Mouse (Mus musculus) myocyte (in vitro differentiated cells): ENCODE measurements around the gene Ckap2l. TPM values are rescaled to one million over a fixed set of nuclear protein-coding genes. Genes with fewer than 3 reads are reported as not detected.

ENCODE experiments used
- H3K27me3 ChIP-seq: one replicate; pipeline ENCODE4 v1.6.1; 2011; ENCODE audit not compliant: control insufficient read depth, insufficient read depth, insufficient read length
- H3K36me3 ChIP-seq: one replicate; pipeline ENCODE4 v1.6.1; 2011; ENCODE audit not compliant: control insufficient read depth, insufficient read depth
- H3K4me2 ChIP-seq: one replicate; pipeline ENCODE4 v1.6.1; 2011; ENCODE audit warnings: low read depth, control low read depth
- H3K4me3 ChIP-seq: one replicate; pipeline ENCODE4 v1.5.1; 2011; ENCODE audit warnings: mild to moderate bottlenecking, control low read depth, moderate library complexity
- H3K79me2 ChIP-seq: one replicate; pipeline ENCODE4 v1.6.1; 2011; ENCODE audit not compliant: control insufficient read depth, insufficient read depth
- H3ac ChIP-seq: one replicate; pipeline ENCODE4 v1.6.1; 2011; ENCODE audit not compliant: control insufficient read depth, insufficient read length
- CEBPB ChIP-seq: IDR thresholded peaks from 2 replicates; pipeline ENCODE4 v1.6.1; 2011; ENCODE audit warnings: mild to moderate bottlenecking, moderate library complexity; ENCODE audit not compliant: poor library complexity, insufficient read depth, severe bottlenecking
- E2F4 ChIP-seq: IDR thresholded peaks from one replicate; pipeline ENCODE4 v1.6.1; 2011; ENCODE audit warnings: mild to moderate bottlenecking, control low read depth, moderate library complexity; ENCODE audit not compliant: insufficient read depth
- MAX ChIP-seq: IDR thresholded peaks from one replicate; pipeline ENCODE4 v1.6.1; 2011; ENCODE audit warnings: low read depth, mild to moderate bottlenecking, control low read depth
- MYOD1 ChIP-seq, 3 experiments: IDR thresholded peaks; one replicate each; pipeline ENCODE4 v1.6.1; 2011; ENCODE audit warnings: control low read depth in 2 of 3, low read depth in 2 of 3, mild to moderate bottlenecking in 2 of 3, moderate library complexity in 1 of 3; ENCODE audit not compliant: insufficient read length in 2 of 3, control insufficient read depth in 1 of 3
- MYOG ChIP-seq, 3 experiments: IDR thresholded peaks; one replicate each; pipeline ENCODE4 v1.6.1; 2011; ENCODE audit warnings: control low read depth in 2 of 3, low read depth in 2 of 3, mild to moderate bottlenecking in 2 of 3; ENCODE audit not compliant: insufficient read length in 2 of 3, control insufficient read depth in 1 of 3, insufficient read depth in 1 of 3
- POLR2A ChIP-seq: IDR thresholded peaks from one replicate; pipeline ENCODE4 v1.6.1; 2011; ENCODE audit warnings: low read depth, mild to moderate bottlenecking, control low read depth, moderate library complexity; ENCODE audit not compliant: insufficient read length
- POLR2AphosphoS2 ChIP-seq: IDR thresholded peaks from one replicate; pipeline ENCODE4 v1.6.1; 2011; ENCODE audit warnings: low read depth, control low read depth; ENCODE audit not compliant: insufficient read length
- REST ChIP-seq: IDR thresholded peaks from one replicate; pipeline ENCODE4 v1.6.1; 2011; ENCODE audit warnings: mild to moderate bottlenecking, control low read depth, moderate library complexity; ENCODE audit not compliant: insufficient read depth, insufficient read length
- SRF ChIP-seq: IDR thresholded peaks from one replicate; pipeline ENCODE4 v1.6.1; 2011; ENCODE audit warnings: low read depth; ENCODE audit not compliant: control insufficient read depth, insufficient read length
- TCF12 ChIP-seq: IDR thresholded peaks from one replicate; pipeline ENCODE4 v1.6.1; 2011; ENCODE audit warnings: mild to moderate bottlenecking, control low read depth; ENCODE audit not compliant: poor library complexity, insufficient read depth, severe bottlenecking
- TCF3 ChIP-seq: IDR thresholded peaks from one replicate; pipeline ENCODE4 v1.6.1; 2011; ENCODE audit warnings: low read depth, control low read depth; ENCODE audit not compliant: insufficient read length
- USF1 ChIP-seq: IDR thresholded peaks from one replicate; pipeline ENCODE4 v1.6.1; 2011; ENCODE audit warnings: low read depth, mild to moderate bottlenecking, control low read depth, moderate library complexity
- polyA plus RNA-seq: library from polyadenylated mRNA; unstranded; fragments of >200 nt; fragmentation: generic; extraction: Trizol; gene quantifications from one replicate; pipeline ENCODE4 v1.2.1, GENCODE M21; 2012; ENCODE audit warnings: missing spikeins

Ckap2l gene
- polyA plus RNA-seq, 1 experiment: 9.9 TPM

DNA sequence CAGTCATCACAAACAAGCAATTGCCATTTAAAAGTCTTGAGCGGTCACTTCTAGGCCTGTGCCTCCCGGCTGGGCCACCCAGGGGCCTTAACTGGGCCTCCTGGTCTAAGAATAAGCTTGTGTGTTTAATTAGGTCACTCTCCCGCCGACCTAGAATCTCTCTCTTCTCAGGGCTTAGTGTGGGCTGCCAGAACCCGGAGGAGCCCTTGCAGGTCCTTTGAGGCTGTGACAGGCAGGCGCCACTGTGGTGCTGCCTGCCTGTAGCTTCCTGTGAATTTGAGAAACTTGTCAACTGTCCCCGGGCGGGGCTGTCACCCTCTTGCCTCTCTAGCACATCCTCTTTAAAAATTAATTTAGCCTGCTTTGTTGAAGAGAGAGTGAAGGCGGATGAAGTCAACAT is 53.2 kb downstream of the Ckap2l start:
- Histone ChIP-seq H3K79me2 (no peaks in the 10 kb centered on the region), H3ac (no peak overlapping the region), H3K36me3 (no peaks in the 10 kb centered on the region), H3K27me3 (no peaks in the 10 kb centered on the region), H3K4me3 (no peak overlapping the region), H3K4me2 (no peak overlapping the region)
- no peak for TF ChIP-seq POLR2AphosphoS2
- no peak for TF ChIP-seq MYOD1 (IDR thresholded peaks at IDR 0.05; ENCODE audit: control insufficient read depth in 1 of 3, insufficient read length in 2 of 3, low read depth in 2 of 3)
- TF ChIP-seq CEBPB: no peak
- no peak for TF ChIP-seq TCF3
- TF ChIP-seq SRF: no peak
- no peak for TF ChIP-seq POLR2A
- TF ChIP-seq E2F4: no peak
- TF ChIP-seq MYOG (IDR thresholded peaks at IDR 0.05; ENCODE audit: control insufficient read depth in 1 of 3, insufficient read depth in 1 of 3, insufficient read length in 2 of 3, low read depth in 2 of 3): no peak

DNA sequence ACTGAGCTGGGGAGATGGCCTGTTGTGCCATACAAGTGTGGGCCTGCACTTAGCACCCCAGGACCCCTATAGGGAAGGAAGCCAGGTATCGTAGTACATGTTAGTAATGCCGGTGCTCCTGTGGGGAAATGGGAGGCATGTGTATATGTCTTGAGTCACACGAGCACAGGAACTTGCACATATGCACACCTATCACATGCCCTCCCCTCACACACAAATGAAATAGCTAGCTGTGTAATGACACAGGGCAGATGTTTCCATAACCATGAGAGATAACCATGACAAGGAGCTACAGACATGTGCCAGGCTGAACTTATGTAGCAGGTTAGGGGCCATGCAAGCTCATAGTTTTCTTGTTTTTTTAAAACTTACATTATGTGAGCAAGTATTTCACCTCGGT is 54.0 kb downstream of the Ckap2l start:
- no peak overlapping the region for H3K4me3 ChIP-seq
- TF ChIP-seq MAX: no peak
- TF ChIP-seq USF1: no peak
- TF ChIP-seq REST: no peak
- no peak for TF ChIP-seq SRF
- TF ChIP-seq POLR2AphosphoS2: no peak
- no peak for TF ChIP-seq POLR2A
- no peak for TF ChIP-seq TCF12
- TF ChIP-seq E2F4: no peak
- no peak for TF ChIP-seq MYOD1 (IDR thresholded peaks at IDR 0.05; ENCODE audit: control insufficient read depth in 1 of 3, insufficient read length in 2 of 3, low read depth in 2 of 3)
- no peak for TF ChIP-seq MYOG (IDR thresholded peaks at IDR 0.05; ENCODE audit: control insufficient read depth in 1 of 3, insufficient read depth in 1 of 3, insufficient read length in 2 of 3, low read depth in 2 of 3)
- no peak for TF ChIP-seq TCF3
- TF ChIP-seq CEBPB: no peak

DNA sequence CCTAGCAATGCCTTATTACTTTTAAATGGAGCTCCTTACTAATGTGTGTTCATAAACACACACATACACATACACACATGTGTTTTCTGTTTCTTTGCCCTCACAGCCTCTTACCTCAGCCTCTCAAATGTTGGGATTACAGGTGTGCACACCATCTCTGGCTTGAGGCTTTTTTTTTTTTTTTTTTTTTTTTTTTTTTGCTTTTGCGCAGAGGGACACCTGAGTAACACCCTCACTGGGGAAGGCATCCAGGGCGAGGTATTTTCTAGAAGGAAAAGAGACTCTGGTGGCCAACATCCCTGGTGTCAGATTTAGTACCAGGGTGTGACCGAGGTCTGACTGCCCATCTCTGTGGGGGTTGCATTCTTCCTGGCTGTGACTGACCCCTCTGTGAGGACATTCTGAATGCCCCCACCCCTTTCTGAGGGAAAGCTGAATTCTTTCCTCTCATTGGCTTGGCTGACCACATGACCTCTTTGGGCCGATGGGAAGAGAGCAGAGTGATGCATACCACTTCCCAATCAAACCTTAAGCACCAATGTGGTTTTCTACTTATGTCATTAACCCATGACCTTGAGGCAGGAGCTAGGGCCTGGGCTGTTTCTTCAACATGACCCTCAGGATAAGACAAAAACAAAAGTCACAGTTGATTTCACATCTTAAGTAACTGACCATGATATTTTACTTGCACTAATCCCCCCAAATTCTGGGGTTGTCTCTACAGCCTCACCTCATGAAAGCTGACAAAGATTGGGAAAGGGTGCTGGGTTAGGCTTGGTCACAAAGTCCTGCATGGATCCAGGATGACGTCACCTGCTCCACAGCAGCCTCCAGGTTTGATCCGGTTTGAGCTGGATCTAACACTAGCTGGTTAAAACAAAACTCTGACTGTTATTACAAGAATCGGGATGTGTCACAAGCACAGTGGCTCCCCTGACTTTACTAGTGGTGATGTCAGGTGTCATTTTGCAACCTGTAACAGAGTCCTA is 54.9 kb downstream of the Ckap2l start:
- Histone ChIP-seq H3K4me3 (no peak overlapping the region), H3K36me3 (no peaks in the 10 kb centered on the region), H3K4me2 (no peak overlapping the region), H3K27me3 (no peaks in the 10 kb centered on the region), H3ac (no peak overlapping the region), H3K79me2 (no peaks in the 10 kb centered on the region)
- TF ChIP-seq USF1 (peak; percentile 31), TCF12 (no peak)

More for the DNA sequence above, 54.0 kb downstream of the Ckap2l start:
- Histone ChIP-seq H3K36me3 (no peaks in the 10 kb centered on the region), H3ac (no peak overlapping the region), H3K4me2 (no peak overlapping the region), H3K27me3 (no peaks in the 10 kb centered on the region), H3K79me2 (no peaks in the 10 kb centered on the region)

DNA sequence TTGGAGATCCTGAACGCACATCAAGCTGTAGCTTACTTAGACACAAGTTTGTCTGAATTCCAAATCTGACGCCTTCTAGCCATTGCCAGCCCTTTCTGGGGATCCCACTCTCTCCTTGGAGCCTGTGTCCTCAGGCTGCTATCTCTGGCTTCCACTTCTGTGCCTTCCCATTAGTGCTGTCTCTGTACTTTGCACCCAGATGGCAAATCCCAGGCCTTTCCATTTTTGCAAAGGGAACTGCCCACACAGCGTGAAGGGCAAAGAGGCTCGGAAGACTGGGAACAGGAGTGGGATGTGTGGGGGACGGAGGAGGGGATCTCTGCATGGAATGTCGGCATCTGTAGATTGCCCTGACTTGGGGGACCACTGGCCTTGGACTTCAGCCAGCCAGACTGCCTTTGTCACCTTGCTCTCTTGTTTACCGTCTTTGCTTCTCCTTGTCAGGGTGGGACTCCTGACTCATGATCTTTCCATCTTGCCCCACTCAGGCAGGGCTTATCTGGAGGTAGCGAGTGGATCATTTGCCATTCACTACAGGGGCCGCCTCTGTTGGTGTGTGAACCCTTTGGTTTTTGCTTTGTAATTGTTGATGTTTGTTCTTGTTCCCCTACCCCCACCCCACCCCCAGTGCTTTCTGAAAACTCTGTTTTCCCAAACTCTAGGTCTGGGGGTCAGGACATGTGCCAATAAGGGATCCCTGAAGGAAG is 56.1 kb downstream of the Ckap2l start:
- TF ChIP-seq POLR2AphosphoS2 (no peak), TCF3 (no peak), USF1 (no peak), REST (no peak), TCF12 (no peak), E2F4 (no peak), MAX (no peak), MYOG (IDR thresholded peaks at IDR 0.05; ENCODE audit: control insufficient read depth in 1 of 3, insufficient read depth in 1 of 3, insufficient read length in 2 of 3, low read depth in 2 of 3) (no peak), SRF (no peak), CEBPB (no peak), MYOD1 (IDR thresholded peaks at IDR 0.05; ENCODE audit: control insufficient read depth in 1 of 3, insufficient read length in 2 of 3, low read depth in 2 of 3) (no peak), POLR2A (no peak)
- Histone ChIP-seq H3K4me2 (no peak overlapping the region), H3K27me3 (no peaks in the 10 kb centered on the region), H3ac (no peak overlapping the region), H3K36me3 (no peaks in the 10 kb centered on the region), H3K79me2 (no peaks in the 10 kb centered on the region), H3K4me3 (no peak overlapping the region)

DNA sequence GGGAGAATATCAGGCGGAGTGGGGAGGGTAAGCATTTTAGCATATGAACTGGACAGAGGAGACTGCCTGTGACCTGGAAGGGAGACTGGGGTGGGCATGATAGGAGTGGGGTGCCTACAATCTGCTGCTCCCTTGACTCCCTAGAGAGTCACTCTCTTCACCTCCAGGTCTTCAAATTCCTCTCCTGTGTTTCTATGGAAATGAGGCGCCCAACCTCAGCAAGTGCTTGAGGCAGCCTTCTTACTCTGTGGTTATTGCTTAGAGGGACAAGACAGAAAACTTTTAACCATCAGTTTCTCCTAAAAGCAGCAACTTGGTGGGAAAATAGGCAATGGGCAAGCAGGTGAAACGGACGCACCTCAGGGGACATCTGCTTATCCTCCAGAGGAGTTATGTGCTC is 60.5 kb downstream of the Ckap2l start:
- no peak overlapping the region for H3K4me3 ChIP-seq
- no peaks in the 10 kb centered on the region for H3K79me2 ChIP-seq
- H3K36me3 ChIP-seq: no peaks in the 10 kb centered on the region
- no peaks in the 10 kb centered on the region for H3K27me3 ChIP-seq
- TF ChIP-seq E2F4: no peak
- H3K4me2 ChIP-seq: no peak overlapping the region
- no peak overlapping the region for H3ac ChIP-seq
